Mouse (Mus musculus) kidney, adult 11 months (tissue): ENCODE results near the gene Zfp609.
"Not testable (repeated sequence)": the region's sequence is repeated elsewhere in the genome, so short reads cannot be mapped to it uniquely, and the experiment has no call there.

Experiments used
- DNase-seq: peaks from one replicate; pipeline ENCODE4 v3.0.0; 2022

The Zfp609 gene

DNA sequence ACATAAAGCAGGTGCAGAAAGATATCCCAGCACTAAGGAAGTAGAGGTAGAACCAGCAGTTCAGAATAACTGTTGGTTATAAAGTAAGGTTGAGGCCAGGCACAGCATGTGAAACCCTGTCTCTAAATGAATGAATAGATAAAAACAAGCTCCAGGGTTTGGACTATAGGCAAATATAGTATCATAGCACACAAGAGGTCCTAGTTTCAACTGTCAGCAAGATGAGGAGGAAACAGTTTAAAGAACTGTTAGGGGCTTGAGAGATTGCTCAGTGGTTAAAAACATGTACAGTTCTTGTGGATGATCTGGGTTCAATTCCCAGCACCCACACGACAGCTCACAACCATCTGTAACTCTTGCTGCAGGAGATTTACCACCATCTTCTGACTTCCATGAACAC, 15.6 kb downstream of the Zfp609 start:
- no peak for DNase-seq

DNA sequence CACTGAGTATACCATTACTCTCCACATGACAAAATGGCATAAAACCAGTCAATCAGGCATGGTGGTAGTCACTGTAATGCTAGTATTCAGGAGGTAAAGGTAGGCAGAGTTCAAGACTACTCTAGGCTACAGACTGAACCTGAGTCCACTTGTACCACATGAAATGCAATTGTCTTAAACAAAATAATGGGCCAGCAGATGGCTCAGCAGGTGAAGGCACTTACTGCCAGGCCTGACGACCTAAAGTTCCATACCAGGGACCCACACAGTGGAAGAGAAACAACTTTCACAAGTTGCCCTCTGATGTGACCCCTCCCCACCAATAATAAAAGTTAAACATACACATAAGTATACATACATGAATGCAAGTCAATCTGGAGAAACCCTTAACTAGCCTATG, 19.5 kb downstream of the Zfp609 start:
- DNase-seq: no peak

DNA sequence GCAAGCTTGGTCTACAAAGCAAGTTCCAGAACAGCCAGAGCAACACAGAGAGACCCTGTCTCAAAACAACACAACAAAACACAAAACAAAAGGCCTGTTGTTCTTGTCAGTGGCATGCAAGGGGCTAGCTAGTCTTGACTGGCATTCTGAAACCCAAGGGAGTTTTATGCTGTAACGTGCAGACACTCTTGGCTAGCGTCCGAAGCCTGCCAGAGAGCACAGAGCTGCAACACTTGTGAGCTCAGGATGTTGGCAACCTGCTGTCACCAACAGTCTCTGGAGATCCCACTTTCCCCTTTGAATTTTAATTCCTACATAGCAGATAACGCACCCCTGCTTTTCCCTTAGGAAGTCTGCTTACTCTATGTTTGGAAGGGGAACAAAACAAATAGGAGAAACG, 20.1 kb downstream of the Zfp609 start:
- no peak for DNase-seq

DNA sequence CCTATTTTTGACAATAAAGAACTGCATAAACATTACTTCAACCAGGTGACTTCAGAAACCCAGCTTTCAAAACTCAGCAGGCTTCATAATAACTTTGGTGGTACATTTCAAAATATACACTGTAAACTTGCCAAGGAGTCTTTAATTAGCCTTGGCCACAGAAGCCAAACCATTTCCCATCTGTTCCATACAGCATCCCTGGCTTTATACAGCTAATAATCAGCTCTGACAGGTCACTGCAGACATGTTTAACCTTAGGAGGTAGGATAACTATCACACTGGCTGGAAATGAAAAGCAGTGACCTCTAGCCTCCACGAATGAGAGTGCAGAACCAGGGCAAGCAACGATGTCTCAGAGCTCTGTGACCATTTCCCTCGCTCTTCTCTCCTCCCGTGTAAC, 27.6 kb downstream of the Zfp609 start:
- DNase-seq: no peak

DNA sequence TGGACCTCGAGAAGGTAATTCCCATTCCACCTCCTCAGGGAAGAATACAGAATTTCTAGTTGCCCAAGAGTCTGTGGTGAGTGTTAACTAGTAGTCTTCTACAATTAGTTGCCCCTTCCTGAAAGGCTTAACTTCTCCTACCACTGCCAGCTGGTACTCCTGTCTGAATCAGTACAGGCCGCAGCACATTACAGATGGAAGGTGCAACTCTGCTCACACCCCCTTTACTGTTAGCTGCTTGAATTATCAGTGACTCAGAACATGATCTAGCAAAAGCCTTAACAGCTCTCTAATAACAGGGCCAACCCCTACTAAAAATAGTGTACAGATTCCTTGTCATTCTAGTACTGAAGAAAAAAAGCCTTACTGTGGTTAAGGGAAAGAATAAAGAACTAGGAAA, 31.7 kb downstream of the Zfp609 start:
- DNase-seq: no peak

DNA sequence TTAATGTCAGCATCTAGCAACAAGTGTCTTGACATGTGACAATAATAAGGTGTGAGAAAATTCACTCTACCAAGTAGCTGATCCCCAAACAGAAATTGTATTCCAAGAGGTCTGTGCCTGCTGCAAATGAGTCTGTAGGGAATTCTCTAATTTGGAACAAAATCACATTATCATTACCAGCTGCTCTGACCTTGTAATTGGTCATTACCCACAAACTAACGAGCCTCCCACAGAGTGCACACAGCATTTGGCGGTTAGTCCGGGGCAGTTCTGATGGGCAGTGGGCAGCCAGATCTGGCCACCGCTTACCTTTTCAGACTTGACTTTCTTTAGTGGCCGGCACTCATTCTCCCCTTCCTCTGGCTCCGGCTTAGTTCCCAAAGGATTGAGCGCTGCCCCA, 33.1 kb downstream of the Zfp609 start:
- peak; percentile 25 for DNase-seq

DNA sequence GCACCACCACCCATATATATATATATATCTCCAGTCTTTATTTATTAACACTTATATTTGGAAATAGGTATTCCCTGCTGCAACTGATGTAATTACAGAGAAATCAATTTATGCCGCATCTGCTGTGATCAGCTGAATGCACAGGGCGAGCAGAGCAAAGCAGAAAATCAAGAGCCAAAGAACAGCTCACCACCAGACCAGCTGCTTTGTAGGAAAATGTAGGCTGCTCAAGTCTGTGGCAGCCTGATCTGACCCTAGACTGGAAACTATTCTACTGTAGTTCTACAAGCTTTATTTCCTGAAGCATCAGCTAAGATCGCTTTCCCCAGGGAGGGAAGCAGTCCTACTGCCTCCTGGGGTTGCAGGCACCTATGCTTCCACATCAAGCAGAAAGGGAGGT, 33.9 kb downstream of the Zfp609 start:
- no peak for DNase-seq

DNA sequence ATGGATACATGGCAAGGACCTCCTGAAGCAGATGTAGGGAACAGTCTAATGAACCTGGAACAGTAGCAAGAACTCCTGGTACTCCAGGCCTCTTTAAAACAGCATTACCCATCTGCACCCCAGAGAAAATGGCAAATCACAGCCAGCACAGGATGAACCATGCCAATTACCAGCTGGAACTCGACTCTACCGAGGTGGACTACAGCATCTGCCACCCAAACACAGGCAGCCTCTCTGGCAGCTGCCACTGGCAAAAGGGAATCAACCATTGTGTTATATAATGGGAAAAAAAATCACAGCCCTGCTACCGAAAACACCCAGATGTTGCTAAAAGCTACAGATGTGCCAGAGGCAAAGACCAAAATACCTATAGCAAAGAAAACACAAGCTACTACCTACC, 34.3 kb downstream of the Zfp609 start:
- DNase-seq: no peak

DNA sequence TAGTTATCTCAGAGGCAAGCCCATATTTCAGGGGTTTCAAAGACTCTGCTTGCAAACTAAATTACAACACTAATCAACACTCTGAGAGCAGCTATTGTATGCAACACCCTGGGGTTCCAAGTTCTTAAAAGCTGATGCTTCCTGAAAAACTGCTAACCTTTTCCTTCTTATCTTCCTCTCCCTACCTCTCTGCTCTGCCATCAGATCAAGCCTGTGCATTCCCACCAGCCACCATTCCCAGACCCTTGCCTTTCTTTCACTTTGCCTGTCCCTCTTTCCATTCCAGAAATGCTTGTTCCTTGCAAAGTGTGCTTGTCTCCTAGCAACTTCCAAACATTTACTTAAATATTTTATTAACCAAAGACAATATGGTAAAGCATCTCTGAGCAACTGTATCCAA, 35.5 kb downstream of the Zfp609 start:
- DNase-seq: no peak

DNA sequence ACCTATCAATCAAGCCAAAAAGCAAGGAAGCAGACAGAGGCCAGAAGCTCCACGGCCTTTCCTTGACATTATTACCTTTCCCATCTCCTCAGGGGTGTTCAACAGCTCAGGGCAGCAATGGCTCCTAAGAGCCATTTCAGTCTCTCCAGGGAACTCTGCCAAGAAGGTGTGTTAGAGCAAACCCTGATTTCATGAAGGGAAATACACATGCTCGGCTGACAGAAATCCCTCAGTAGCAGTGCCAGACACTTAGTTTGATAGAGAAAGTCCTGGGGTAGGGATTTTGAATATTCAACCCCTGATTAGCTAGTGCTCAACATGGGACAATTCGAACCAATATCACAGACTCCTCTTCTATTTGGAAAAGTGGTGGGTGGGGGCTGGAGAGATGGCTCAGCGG, 36.3 kb downstream of the Zfp609 start:
- no peak for DNase-seq

DNA sequence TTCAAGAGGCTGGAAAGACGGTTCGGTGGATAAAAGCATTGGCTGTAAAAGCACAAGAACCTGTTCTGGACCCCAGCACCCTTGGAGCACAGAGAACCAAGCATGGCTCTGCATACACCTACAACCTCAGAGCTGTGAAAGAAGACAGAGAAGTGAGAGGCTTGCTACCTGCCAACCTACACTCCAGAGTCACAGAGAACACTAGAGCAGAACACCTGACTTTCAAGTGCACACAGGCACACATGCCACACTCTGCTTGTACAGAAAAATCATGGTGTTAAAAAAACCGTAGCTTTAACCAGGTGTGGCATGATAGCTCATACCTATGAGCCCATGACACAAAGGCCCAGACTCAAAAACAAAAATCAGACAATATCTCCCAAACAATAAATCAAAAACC, 37.6 kb downstream of the Zfp609 start:
- DNase-seq: no peak

DNA sequence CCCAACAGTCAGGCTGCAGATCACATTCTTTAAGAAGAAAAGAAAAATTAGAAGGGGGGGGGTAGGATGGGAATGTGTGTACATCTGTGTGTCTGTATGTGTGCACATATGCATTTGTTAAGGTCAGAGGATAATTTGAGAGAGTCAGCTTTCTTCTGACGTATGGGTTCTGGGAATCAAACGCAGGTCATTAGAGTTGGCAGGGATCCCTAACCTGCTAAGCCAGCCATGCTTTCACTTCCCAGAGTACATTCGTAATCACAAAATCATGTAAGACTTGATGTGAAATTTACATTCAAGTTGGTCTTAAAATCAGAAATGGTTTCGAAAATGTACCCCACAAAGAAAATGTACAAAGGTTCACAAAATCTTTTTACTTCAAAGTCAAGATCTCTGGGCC, 38.8 kb downstream of the Zfp609 start:
- no peak for DNase-seq

DNA sequence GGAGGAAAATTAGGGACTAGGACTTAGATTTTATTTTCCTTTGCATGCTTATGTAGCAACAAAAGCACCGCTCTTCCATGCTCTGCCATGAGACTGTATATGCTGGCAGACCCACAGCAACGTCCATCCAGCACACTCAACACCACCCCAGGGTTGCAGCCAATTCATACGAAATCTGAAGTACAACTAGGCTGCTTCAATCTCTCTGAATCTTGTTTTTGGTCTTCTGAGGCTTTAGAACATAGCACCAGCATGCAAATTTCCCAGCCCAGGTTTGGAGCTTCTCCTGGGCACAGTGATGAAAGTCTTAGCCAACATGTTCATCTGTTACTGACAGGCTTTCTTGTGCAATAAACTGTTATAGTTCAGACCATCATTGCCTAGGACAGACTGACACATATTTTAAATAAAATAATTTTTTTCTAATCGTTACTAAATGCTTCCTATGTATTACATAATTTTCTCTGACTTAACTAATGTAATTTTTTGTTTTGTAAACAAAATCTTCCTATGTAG, 39.5 kb downstream of the Zfp609 start:
- no peak for DNase-seq

DNA sequence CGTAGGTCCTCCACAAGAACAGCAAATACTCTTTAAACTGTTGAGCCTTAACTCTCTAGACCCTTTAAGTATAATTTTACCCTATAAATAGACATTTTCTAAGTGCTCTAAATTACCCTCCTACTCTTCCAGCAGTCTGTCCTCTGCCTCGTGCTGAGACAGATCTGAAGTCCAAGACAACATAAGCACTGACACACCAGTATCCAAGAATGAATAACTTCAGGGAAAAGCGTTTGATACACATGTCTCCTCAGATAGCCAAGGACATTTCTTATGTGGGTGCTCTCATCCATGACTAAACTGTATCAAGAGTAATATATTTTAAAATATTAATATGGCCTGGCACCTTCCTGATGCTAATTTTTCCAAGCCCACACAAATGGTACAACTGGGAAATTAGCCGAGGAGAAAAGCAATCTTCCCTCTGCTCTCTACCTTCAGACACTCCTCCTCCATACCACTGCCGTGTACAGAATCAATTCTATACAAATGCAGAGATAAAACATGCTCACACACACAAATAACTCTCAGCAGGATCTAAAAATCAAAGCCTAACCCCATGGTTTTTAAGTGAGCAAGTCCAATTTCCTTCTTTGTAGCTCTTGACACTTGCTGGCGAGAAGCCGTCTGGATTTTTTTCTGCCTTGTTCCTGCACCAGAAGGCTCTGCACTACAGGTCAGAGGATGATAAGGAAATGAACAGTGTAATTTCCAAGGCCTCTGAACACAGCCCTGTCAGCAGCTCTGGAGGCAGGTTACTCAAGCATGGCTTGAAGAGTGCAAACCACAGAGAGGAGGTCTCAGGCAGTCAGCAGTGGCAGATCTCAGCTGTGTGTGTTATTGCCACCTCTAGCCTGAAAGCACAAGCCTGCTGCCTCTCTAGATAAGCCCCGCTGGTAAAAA, 40.2 kb downstream of the Zfp609 start:
- DNase-seq: peak; percentile 71

DNA sequence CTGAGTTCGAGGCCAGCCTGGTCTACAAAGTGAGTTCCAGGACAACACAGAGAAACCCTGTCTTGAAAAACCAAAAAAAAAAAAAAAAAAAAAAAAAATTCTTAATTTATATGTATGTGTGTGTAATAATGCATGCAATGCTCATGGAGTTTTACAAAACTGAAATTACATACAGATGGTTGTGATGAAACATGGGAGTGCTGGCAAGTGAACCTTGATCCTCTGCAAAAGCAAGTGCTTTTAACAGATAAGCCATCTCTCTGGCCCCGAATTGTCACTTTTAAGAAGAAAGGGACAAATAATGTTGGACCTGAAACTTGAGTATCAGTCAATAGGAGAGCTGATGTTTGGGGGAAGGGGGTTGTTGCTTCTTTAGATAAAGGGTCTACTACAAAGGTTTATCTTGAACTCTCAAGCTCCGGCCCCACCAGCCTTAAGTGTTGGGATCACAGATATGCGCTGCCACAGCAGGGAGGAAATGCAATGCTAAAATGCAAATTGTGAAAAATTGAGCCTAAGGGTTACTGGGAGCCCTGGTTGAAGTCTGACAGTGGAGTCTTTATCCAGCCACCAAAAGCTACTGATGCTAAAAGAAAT, 41.5 kb downstream of the Zfp609 start:
- no peak for DNase-seq

DNA sequence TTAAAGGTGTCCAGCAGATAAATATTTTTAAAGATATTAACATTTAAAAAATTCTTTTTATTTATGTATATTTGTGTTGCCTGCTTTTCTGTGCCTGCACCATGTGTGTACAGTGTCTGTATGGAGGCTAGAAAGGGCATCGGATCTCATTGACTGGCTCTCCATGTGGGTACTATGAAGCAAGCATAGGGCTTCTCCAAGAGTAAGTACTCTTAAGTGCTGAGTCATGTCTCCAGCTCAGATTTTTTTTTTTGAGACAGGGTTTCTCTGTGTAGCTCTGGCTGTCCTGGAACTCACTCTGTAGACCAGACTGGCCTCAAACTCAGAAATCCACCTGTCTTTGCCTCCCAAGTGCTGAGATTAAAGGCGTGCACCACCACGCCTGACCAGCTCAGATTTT, 47.7 kb downstream of the Zfp609 start:
- DNase-seq: not testable (repeated sequence)

DNA sequence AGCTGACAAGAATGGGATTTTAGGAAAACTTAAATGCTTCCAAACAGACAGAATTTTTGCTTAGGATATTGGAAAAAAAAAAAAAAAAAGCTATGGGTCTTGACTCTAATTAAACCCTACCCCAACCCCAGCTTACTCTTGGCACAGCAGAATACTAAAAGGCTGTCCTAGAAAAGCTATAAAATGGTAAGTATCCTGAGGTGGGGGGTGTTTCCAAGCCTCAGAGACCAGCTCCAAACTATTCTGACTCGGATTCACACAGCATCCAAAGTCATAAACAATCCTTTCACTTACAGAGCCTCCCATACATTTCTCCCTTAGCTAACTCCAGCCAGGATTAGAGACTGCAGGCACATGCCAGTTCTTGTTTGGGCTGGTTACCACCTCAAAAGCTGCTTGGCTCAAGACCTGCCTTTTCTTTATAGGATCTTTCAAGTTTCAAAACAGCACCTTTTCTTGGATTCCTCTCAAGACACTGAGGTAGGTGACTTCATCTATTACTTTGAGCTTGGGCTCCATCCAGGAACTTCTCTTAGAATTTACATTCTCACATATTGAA, 50.4 kb downstream of the Zfp609 start:
- DNase-seq: no peak

DNA sequence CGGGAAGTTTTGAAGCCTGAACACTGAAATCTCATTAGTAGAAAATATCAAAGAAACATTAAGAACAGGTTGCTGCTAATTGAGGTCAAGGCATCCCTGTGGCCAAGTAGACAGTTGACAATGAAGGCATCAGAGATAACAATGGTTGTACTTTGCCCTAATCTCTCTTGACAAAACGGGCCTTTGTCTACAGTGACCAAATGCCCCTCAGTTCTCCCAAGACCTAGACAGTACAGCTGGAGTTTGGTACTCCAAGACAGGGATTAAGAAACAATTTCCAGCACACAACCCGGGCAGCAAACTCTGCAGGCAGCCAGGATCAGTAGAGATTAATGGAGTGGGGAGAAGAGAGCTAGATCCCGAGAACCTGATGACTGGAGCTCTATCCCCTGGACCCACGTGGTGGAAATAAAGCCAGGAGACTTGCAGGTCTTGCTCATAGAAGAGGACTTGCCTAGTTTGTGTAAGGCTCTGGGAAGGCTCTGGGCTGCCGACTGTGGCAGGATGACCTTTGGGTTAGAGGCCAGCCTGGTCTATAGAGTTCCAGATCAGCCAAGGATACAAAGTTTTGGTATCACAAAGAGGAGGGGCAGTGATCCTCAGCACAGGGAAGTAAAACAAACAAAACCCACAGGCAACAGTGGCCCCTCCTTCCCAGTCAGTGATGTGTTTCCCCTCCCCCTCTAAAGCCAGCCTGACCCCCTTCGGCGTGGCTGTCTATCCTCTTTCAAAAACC, 51.1 kb downstream of the Zfp609 start:
- DNase-seq: peak; percentile 23

DNA sequence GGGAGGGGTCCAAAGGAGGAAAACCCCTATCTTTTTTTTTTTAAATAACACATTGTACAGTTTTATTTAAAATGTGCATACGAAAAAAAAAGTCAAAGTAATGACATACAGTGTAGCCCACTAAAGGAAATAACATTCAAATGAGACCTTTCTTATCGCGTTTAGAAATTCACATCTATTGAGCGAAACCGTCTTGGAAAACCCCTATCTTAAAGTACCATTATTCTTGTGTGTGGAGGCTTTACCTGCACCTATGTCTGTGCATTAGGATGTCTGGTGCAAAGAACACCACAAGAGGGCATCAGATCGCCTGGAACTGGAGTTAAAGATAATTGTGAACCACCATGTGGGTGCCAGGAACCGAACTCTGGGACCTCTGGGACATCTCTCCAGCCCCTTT, 53.6 kb downstream of the Zfp609 start:
- no peak for DNase-seq

DNA sequence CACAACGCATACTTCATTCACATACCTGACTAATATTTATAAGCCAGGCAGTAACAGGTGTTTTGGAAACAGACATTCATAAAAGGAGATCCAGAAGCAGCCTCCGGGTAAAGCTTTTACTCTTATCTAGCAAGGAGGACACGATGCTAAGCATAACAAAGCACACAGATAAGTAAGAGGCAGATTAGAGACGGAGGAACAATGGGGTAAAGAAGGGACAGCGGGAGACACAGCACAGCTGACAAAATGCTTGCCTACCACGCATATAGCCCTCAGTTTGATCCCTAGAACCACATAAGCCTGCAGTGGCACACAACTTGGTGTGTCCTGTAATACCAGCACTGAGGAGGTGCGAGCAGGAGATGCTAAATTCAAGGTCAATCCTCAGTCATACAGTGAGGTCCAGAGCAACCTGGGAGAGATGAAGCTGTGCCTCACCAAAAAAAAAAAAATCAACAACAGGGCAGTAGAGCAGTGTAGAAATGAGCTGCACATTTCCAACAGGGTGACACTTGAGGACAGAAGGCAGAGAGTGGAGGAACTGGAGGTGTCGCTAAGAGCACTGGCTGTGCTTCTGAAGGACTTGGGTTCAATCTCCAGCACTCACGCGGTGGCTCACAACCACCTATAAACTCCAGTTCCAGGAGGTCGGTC, 56.2 kb downstream of the Zfp609 start:
- DNase-seq: no peak

DNA sequence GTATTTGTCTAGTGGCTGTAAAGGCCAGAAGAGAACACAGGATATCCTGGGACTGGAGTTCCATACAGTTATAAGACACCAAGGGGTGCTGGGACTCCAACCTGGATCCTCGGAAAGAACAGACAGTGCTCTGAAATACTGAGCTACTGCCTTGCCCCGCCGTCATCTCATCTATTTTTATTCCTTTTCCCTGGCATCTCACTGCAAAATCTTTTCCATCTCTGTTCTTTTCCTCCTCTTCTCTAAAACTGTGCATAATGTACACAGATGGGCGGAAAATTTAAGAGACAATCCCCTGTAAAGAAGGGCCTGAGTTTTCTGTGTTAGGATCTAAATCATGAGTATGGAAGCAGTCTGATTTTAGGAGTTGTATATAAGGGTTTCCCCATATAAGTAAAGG, 64.6 kb downstream of the Zfp609 start:
- DNase-seq: no peak

DNA sequence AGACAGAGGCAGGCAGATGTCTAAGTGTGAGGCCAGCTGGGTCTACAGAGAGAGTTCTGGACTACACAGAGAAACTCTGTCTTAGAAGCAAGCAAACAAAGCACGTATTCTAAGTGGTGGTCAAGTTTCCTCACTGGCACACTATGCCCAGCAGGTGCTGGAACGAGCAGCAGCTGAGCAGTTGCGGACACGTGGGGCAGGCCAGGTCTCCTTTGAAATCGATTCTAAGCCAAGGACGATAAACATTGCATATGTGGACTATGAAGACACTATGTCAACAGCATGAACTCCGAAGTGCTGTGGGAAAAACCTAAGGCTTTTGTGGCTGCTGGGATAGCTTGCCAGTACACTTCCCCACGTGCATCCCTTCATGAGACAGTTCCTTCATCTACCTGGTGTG, 67.4 kb downstream of the Zfp609 start:
- no peak for DNase-seq

DNA sequence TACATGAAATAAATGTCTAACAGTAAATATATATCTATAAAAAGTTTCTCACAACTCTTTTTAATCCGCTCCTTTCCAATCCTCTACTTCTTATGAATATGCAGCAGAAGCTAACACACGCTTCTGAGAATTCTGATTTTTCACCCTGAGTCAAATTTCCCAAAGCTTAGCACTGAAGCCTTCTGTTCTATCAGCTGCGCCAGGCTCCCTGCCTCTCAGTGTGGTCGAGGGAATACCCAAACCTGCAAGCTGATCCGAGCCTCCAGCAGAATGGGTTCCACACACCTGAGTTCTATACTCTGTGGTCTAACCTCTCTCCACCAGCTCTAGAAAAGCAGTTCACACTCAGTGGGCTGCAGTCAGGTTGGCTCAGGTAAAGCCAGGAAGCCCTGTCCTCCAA, 68.1 kb downstream of the Zfp609 start:
- DNase-seq: no peak
